Mouse (Mus musculus): Measurements from ENCODE around the gene Mup18. TPM values are rescaled to one million over a fixed set of nuclear protein-coding genes. Genes with fewer than 3 reads are reported as not detected.

Gene Mup18
- polyA plus RNA-seq (2015; fragmentation: Nextera tagmentation; extraction: Ambion mirVana) = not detected in 2 replicates

DNA sequence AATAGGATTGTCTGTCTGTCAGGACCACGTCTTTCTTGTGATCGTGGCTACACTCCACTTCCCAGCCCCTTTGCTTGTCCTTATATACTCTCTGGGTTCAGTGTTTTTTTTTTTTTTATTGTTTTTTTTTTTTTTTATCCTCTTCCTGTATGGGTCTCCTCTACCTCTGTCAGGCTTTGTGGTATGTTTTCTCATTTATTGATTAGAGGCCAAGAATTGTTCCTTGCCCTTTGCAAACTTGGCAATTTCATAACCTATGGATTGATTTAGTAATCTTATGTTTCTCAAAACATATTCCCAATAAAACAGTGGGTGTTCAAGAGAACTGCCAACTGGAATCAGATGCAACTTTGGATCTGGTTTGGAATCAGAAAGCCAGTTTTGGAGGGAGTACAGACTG is at the start of gene Mup18:
Gene Mup18 (minus strand): TSS at position 101 of the 400 bp plus-strand sequence.

Other genes starting within 250 kb of the Mup18 start
- not detected in 2 replicates for gene Mup15, start 234.4 kb downstream of the Mup18 start, polyA plus RNA-seq (2015; fragmentation: Nextera tagmentation; extraction: Ambion mirVana)
- not detected in 2 replicates for gene Mup16, start 154.6 kb downstream of the Mup18 start, polyA plus RNA-seq (2015; fragmentation: Nextera tagmentation; extraction: Ambion mirVana)
- not detected in 2 replicates for gene Mup17, start 78.3 kb downstream of the Mup18 start, polyA plus RNA-seq (2015; fragmentation: Nextera tagmentation; extraction: Ambion mirVana)
- not detected in 2 replicates for gene Mup19, start 108.1 kb upstream of the Mup18 start, polyA plus RNA-seq (2015; fragmentation: Nextera tagmentation; extraction: Ambion mirVana)
- gene Mup5, start 161.1 kb upstream of the Mup18 start, polyA plus RNA-seq (2015; fragmentation: Nextera tagmentation; extraction: Ambion mirVana) = not detected in 2 replicates

Measured in adrenal gland, postnatal 0 days (tissue).